Mouse (Mus musculus) urinary bladder, postnatal 10 days (tissue): Measurements from ENCODE around the gene Ank.

ENCODE experiments used
- DNase-seq: peaks from one replicate; pipeline ENCODE4 v3.0.0; 2022; ENCODE audit warnings: low spot score

Gene Ank

DNA sequence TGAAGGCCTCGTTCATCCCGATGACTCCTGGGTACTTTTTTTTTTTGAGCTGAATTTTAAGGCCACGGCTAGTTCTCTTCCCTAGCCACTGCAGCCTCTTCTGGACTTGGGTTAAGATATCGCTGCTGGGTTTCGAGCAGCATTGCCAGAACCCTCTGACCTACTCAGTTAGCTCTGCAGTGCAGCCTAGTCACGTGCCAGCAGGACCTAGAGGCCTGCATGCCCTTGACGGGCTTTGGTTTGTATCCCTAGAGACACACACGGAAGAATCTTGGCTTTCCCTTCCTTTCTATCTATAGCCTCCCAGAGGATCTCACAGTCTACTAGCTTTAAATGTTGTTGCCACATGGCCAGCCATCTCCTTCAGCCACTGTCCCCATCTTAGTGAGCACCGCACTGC, 73.3 kb downstream of the Ank start:
- DNase-seq = no peak

DNA sequence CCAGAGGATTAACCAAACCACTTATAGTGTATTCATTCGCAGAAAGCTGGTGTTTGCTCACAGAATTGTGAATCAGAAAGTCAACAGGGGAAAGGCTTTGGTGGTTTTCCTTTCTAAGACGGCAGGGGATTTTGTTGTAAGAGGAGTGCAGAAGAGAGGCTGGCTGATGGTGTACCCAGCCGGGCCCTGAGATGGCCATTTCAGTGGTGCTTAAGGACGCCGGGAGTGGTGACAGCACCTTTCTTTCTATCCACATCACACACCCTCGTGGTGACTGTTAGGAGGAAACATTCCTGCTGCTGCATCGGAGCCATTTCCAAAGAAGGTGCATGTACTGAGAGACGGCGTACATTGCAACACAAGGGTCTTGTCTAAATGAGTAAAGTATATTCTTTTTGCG, 78.7 kb downstream of the Ank start:
- DNase-seq = no peak

DNA sequence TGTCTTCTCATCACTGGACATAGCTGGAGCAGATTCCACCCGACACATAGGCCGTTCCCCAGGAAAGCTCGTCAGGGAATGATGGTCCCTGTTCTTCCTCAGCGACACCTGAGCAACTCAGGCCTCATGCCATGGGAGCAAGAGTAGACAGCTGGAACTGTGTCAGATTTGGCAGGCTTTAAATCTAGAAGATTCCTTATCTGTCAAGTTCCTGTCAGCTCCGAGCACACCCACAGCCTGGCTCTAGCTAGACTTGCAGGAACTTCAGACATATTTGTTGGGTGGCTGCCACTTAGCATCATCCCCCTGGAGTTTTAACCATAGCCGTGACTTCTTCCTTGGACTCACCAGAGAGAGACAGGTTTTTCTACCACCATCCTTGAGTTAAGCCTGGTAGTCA, 81.6 kb downstream of the Ank start:
- no peak for DNase-seq

DNA sequence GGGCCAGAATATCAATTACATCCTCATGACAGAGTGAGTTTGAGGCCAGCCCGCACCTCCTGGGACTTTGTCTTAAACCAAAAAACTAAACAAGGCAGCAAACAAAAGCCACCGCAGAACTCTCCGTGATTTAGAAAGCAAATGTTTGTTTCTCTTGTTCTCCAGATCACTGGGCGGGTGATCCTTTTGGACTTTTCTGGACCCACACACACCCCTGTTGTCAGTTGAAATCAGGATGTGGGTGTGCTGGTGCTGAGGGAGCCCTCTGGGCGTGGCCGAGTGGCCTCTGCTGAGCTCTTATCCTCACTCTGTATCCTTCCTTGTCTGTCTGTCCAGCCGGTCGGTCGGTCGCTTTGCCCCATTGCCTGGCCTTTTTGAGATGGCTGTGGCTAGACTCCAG, 82.6 kb downstream of the Ank start:
- no peak for DNase-seq

DNA sequence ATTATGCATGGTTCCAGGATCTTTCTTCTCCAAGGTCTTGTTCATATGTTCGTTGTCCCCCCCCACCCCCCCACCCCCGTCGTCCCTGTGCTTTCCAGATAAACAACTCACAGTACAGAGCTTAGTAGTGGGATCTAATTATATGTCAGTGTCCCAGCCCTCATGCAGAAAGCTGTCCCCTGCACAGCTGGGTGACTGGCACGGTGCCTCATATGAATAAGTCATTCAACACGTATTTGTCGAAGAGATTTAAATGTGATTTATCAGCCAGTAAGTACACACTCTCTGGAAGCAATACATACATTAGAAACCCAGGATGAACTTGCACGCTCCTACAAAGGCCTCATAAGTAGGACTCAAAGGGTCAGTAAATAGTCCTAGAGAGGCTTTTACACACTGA, 83.4 kb downstream of the Ank start:
- no peak for DNase-seq

DNA sequence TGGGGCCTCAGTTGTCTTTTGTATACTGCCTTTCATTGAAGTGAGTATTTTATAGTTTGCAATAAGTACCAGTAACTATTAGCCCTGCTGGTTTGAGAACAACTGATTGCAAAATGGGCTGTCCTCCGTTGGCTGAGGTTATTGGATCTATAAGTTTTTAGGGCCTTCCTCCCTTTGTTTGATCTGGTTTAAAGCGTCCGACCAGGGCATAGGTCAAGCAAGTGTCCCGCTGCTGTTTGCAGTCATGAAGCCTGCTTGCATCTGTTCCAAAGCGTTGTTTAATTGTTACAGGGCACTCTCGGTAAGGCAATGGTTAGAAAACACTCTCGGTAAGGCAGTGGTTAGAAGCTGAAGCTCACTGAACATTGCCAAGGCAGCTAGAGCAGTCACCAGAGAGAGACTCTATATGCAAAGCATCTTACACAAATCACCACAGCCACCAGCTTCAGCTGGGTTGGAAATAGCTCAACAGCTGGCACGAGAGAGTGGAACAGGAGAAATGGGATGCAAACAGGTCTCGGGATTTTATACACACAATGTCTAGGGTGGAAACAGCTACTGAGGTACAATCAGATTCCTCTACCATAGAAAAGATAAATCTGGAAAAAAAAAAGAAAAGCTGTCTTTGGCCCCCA, 84.0 kb downstream of the Ank start:
- DNase-seq = no peak

DNA sequence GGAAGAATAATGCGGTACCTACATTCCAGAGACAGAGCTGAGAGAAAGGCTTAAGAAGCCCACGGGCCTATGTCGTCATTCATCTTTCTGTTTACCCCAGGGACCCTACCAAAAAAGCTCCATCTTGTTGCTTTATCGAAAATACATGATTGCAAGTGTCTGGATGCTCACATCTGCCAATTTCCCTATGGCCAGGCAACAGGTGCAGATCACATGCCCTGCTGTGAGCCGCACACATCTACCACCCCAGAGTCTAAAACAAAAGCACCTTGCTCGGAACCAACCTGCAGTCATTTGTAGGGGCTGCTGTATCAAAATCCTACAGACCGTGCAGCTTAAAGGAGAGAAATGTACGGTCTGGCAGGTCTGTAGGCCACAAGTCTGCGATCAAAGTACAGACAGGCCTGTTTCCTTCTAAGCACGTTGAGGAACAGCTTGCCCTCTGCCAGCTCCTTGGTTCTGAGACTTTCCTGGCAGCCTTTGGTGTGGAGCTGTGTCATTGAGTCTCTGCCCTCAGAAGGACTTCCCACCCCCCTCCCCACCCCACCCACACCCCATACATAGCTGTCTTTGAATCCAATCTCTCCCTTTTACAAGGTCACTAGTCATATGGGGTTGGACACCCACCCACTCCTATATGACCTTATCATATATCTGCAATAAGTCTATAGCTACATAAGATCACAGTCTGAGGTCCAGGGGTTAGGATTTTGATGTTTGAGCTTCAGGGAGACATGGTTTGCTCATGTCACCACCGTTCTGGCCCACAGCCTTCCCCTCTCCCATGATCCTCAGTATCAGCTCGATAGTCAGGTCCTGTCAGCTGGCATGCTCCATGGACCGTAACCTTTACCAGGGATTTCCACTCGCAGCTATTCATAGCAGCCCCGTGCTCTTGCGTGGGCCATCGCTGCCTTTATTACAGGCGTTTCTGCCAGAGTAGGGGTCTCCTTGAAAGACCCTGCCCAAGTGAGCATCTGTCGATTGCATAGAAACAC, 84.9 kb downstream of the Ank start:
- DNase-seq = no peak

DNA sequence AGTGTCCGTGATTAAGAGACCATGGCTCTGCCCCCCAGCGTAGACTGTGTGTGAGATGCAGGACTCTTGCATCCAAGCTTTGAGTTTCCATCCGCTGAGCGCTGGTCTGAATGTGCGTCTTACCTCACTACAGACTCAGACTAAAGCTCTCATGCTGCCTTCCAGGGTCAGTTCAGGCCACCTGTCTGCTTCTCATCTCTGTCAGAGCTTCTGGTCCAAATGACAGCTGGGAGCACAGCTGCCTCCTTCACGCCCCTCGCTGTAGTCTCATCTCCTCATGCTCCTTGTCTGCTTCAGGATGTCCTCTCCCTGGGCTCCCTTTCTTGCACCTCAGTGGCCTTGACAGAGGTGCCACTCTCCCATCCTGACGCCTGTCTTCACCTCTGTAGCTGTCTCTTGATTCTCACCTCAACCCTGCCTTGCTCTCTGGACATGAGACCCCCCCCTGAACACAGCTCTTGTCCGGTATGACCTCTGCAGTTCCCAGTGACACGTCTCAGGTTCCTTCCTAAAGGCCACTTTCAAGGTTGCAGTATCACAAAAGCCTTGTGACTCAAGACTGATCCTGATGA, 85.7 kb downstream of the Ank start:
- no peak for DNase-seq

DNA sequence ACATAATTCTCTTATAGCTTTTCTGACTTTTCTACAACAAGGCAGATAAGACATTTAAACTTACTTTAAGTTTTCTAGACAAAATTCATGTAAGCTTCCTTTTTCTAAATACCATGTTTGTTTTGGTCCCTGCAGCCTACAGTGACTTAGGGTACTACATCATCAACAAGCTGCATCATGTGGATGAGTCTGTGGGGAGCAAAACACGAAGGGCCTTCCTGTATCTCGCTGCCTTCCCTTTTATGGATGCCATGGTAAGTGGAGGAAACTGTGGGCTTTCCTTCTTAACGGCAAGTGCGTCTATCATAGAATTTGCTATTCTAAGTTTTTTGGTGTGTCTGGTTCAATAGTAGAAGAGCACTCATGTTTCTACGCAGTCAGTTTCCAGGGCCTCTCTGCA, 87.1 kb downstream of the Ank start:
- no peak for DNase-seq

DNA sequence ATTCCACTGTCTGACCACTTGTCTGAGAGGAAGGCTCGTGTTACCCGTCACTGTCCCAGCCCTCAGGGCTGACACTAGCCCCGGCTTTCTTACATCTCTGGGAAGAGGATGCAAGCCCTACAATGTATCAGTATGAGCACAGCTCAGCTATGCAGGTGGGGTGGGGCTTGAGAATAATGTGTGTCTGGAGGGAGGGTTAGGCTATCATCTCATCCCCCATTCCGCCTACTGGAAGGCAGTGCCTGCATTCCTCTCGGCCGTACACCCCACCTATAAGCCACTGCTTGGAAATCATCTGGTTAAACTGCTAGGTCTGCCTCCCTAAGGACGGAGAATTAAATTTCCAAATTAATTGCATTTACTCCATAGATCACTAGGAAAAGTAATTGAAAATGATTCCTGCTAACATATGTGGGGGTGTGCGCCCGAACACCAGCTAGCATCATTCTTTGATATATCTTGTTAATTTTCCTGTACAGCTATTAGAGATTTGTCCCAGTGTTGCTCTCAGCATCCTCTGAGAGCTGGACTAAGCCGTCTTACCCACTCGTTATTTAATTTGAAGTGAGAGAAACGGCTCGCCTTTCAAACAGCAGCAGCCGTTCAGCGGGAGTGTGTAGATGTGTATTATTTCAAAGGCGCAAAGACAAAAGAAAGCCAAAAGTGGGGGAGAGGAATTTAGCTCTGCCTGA, 92.1 kb downstream of the Ank start:
- no peak for DNase-seq

DNA sequence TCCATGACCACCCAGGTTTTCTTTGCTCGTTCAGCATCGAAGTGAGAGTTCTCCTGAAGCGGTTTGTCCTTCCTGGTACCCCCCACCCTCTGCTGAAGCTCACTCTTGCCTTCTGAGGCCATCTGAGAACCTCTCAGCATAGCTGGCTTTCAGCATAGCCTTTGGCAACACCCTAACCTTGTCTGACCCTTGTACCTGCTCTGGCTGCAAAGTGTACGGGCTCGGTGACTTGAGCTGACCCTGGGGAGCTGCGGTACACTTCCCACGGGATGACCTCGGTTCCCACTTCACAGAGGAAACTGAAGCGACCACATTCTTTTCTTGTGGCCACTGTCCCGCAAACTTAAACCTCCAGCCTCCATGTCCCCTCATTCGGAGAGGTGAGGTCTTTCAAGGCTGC, 93.8 kb downstream of the Ank start:
- no peak for DNase-seq

DNA sequence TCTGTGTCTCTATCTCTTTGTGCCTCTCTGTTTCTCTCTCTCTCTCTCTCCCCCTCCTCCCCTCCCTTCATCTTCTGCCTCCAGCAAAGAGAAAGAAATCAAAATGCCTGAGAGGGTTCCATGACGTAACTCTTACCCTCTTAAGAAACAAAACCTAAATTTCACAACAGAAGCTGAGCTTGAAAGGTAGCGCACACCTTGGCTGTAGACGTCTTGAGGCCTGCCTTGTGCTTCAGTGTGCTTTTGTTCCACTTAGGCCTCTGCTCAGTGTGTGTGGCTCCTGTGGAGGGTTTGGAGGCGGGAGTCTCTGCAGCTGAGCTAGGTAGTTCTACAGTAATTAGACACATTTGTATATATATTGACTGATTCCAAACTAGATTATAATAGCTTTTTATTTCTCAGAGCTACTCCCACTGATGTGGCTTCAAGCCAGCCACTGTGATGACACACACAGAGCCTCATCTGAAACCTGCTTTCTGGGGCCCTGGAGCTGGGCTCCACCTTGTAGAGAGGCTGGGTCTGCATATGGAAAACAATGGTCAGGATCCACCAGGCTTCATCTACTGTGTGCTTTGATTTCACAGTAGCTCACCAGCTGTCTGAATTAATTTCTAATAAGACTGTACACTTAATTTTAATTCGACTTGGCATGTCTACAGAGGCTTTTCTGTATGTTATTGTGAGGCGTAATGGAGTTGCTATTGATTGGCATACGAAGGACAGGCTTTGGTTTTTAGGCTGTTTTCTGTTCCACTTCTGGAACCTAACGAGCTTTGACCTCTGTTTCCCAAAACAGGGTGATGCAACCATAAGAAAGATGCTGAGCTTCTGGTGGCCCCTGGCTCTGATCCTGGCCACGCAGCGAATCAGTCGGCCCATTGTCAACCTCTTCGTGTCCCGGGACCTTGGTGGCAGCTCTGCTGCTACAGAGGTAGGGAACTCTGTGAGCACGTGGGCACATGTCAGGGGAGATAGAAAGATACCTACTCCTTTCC, 97.9 kb downstream of the Ank start:
- DNase-seq = no peak

DNA sequence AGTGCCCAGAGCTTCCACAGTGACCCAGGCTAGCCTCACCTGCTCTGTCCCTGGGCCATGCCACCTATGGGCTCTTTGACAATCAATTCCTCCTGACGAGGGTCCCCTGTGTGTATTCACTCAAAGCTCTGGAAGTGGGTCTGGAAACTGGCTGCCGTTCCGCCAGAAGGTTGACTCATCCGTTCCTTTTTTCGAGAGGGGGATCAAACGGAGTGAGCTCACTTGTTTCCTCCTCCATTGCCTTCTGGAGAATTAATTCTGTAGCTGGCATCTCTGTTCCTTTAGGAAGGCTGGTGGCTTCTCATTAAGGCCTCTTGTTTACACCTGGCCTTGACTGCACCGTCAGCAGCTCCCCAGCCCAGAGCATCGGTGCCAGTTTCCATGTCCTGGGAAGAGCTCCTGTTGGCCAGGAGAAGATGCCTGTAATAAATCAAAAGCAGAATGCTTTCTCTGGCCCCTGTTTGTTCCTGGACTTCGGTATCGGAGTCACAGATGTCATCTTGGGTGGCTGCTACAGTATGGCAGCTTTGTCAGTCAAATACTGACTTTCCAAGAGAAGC, 99.2 kb downstream of the Ank start:
- DNase-seq = no peak

DNA sequence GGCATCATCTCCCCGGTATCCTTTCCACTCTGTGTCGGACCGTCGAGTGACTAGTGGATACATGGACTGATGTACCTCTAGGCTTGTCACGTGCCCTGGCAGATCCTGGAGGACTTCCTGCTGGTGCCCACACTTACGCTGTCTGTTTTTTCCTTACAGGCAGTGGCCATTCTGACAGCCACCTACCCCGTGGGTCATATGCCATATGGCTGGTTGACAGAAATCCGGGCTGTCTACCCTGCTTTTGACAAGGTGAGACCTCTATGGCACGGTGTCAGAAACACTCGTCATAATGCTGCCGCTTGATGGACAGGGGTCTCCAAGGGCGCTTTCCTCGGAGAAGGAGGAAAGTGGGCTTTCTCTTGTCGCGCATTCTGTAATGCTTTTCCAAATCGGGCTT, 100.9 kb downstream of the Ank start:
- no peak for DNase-seq

DNA sequence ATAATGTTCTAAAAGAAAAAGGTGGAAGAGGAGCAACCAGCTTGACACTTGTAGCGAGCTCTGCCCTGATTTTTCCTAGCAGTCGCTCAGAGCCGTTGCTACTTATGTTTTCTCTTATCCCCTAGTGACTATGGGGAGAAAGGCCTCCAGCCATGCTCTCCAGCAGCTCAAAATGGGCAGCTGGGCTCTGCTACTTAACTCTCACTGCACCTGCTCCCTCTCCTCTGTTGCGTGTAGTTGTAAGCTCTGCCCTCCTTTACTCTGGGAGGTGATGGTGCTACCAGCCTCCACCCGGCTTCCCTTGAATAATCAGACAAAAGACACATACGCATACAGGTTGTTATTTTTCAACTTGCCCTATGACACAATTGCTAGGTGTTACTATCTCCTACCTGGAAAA, 101.9 kb downstream of the Ank start:
- DNase-seq = no peak

DNA sequence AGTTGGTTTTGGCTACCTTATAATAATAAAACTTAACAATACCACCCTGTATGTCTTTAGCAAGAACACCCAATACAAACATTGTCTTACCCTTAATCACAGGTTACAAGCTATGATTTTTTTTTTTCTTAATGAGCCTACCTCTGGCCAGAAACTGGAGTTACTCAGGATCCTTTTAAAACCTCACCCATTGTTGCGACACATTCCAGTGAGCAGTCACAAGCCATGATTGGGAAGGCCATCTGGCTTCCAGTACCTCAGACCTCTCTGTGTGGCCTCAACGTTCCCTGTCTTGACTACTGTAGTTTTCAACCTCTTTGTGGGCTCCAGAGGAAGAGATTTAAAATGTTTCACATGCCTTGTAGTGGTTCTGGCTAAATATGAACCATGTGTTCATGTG, 103.4 kb downstream of the Ank start:
- DNase-seq = no peak

DNA sequence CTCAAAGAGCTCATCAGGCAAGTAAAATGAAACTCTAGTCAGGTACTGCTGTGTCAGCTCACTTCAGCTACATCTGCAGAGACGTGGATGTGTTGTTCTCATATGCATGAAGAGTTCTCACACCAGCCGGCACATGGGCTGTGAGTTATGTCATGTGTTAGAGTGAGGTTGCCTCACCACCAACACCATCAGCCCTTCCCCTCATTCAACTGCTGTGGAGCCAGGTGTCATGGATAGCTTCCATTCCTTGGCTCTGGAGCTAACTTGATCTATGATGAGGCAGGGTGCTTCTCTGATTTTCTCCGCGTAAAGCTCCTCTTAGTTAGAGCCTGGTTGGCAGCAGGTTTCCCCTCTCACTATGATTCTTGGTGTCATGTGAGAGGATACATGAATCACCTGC, 103.9 kb downstream of the Ank start:
- no peak for DNase-seq

DNA sequence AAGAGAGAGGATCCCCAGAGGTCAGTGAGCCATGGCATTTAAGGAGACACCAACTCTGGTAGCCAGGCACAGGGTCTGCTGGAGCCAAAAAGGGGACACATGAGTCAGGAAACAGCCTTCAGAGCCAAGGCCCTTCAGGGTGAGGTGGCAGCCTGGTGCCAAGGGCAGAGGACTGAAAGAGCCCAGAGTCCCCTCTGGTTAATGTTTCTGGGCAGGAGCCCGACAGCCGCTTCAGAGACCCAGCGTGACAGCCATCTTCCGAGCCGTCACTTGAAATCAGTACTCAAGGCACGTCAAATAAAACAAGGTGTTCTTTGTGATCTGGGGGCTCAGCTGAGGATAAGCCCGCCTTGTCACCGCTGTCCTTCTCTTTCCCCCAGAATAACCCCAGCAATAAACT, 104.7 kb downstream of the Ank start:
- DNase-seq = no peak

DNA sequence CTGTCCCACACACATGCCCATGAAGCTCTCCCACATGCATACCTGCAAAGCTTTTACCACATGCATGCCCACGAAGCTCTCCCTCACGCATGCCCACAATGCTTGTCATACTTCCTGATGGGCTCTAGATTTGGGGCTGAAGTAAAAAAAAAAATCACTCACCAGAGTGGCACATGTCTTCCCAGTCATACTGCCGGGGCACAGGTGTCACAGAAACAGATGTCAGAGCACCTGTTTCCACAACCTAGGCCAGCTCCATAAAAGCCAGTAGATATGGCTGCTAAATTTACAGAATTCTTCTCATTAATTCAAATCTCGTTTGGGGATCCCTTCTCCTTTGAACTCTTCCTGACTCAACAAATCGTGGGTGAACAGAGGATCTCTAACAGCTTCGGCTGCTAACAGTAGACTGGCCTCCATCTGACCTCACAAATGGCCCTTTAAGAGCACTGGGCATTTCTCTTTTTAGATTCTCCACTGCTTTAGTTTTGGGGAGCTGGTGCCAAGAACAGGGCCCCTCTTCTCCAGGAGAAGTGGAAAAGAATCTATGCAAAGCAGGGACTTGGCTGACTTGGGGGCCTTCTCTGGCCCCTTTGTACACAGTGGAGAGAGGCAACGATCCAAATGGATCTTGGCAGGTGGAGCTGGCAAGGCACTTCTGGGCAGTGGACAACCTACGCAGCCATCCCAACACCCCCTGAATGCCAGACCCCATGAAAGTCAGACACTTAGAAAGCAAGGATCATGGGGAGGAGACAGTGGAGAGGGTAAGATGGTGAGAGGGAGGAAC, 108.7 kb downstream of the Ank start:
- DNase-seq = no peak

DNA sequence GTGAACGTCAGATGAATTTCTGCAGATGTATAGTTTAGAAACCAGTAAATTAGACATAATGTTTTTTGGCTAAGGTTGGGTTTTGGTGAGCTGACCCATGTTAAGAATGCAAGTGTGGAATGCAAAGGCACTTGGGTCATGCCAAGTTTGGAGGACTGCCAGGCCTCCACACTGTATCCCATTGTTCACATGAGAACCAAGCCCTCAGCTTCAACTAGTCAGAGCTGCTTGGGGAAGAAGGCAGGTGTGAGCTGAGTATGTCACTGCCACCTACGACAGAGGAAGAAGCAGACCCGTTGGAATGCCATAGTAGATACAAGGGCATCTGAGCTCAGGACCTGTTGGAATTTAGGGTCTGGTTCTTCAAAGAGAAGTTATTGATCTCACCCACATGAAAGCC, 109.5 kb downstream of the Ank start:
- DNase-seq = no peak
